Mouse (Mus musculus): ENCODE data around the gene Rnf220. TPM values are rescaled to one million over a fixed set of nuclear protein-coding genes. Genes with fewer than 3 reads are reported as not detected.

The Rnf220 gene
- polyA plus RNA-seq, 1 experiment: 73.9 TPM

GRCm38 (mm10) chr4:117487471-117487870 is 9.4 kb downstream of the Rnf220 start:
- no peaks in the 10 kb centered on the region for H3K36me3 ChIP-seq (ENCODE audit: control insufficient read depth, insufficient read depth, low read length)
- 63% methylated on average over 6 of the region's 6 CpGs for WGBS
- peaks cover 3% of the 10 kb centered on the region; the same call in 1 of the 2 replicates for H3K4me1 ChIP-seq (ENCODE audit: control insufficient read depth, insufficient read depth, insufficient read length, low read length)
- H3K27ac ChIP-seq (ENCODE audit: insufficient read depth, low read depth, low read length): no peak overlapping the region
- H3K27me3 ChIP-seq (ENCODE audit: control insufficient read depth, insufficient read depth, low read length): peaks cover 48% of the 10 kb centered on the region
- TF ChIP-seq CTCF (IDR thresholded peaks at IDR 0.05; ENCODE audit: extremely low read depth, insufficient read length, insufficient replicate concordance, low read depth, low read length) (no peak), POLR2A (IDR thresholded peaks at IDR 0.05; ENCODE audit: low read depth, low read length) (no peak)
- H3K4me3 ChIP-seq (ENCODE audit: low read depth, low read length): no peak overlapping the region

- 62% methylated on average over 7 of the region's 7 CpGs for WGBS
- no peak overlapping the region for H3K27ac ChIP-seq (ENCODE audit: insufficient read depth, low read depth, low read length)
- H3K4me3 ChIP-seq (ENCODE audit: low read depth, low read length): no peak overlapping the region
- TF ChIP-seq POLR2A (IDR thresholded peaks at IDR 0.05; ENCODE audit: low read depth, low read length): no peak
- no peak for TF ChIP-seq CTCF (IDR thresholded peaks at IDR 0.05; ENCODE audit: extremely low read depth, insufficient read length, insufficient replicate concordance, low read depth, low read length)
- peaks cover 3% of the 10 kb centered on the region for H3K4me1 ChIP-seq (ENCODE audit: control insufficient read depth, insufficient read depth, insufficient read length, low read length)
- H3K36me3 ChIP-seq (ENCODE audit: control insufficient read depth, insufficient read depth, low read length): no peaks in the 10 kb centered on the region
- peaks cover 41% of the 10 kb centered on the region for H3K27me3 ChIP-seq (ENCODE audit: control insufficient read depth, insufficient read depth, low read length)
Measured at GRCm38 (mm10) chr4:117486188-117486587, 10.7 kb downstream of the Rnf220 start.

GRCm38 (mm10) chr4:117485045-117485780 is 11.6 kb downstream of the Rnf220 start:
- Histone ChIP-seq H3K4me1 (ENCODE audit: control insufficient read depth, insufficient read depth, insufficient read length, low read length) (peaks cover 3% of the 10 kb centered on the region), H3K4me3 (ENCODE audit: low read depth, low read length) (peak overlapping the region; percentile 63; the same call in 1 of the 2 replicates)

GRCm38 (mm10) chr4:117484256-117485044 is 12.4 kb downstream of the Rnf220 start:
- TF ChIP-seq CTCF (IDR thresholded peaks at IDR 0.05; ENCODE audit: extremely low read depth, insufficient read length, insufficient replicate concordance, low read depth, low read length) (no peak), POLR2A (IDR thresholded peaks at IDR 0.05; ENCODE audit: low read depth, low read length) (no peak)
- Histone ChIP-seq H3K27ac (ENCODE audit: insufficient read depth, low read depth, low read length) (no peak overlapping the region), H3K4me1 (ENCODE audit: control insufficient read depth, insufficient read depth, insufficient read length, low read length) (peaks cover 6% of the 10 kb centered on the region), H3K36me3 (ENCODE audit: control insufficient read depth, insufficient read depth, low read length) (no peaks in the 10 kb centered on the region), H3K4me3 (ENCODE audit: low read depth, low read length) (peak overlapping the region; percentile 63), H3K27me3 (ENCODE audit: control insufficient read depth, insufficient read depth, low read length) (peaks cover 29% of the 10 kb centered on the region)
- WGBS: 1% methylated on average over 69 of the region's 69 CpGs

More at GRCm38 (mm10) chr4:117485045-117485780, 11.6 kb downstream of the Rnf220 start:
- H3K27ac ChIP-seq (ENCODE audit: insufficient read depth, low read depth, low read length): no peak overlapping the region
- 44% methylated on average over 13 of the region's 13 CpGs for WGBS
- H3K27me3 ChIP-seq (ENCODE audit: control insufficient read depth, insufficient read depth, low read length): peaks cover 36% of the 10 kb centered on the region
- H3K36me3 ChIP-seq (ENCODE audit: control insufficient read depth, insufficient read depth, low read length): no peaks in the 10 kb centered on the region
- no peak for TF ChIP-seq POLR2A (IDR thresholded peaks at IDR 0.05; ENCODE audit: low read depth, low read length)
- TF ChIP-seq CTCF (IDR thresholded peaks at IDR 0.05; ENCODE audit: extremely low read depth, insufficient read length, insufficient replicate concordance, low read depth, low read length): no peak

GRCm38 (mm10) chr4:117483931-117484255 is 13.0 kb downstream of the Rnf220 start:
- under 1% methylated on average over 15 of the region's 15 CpGs for whole genome bisulfite sequencing
- Histone ChIP-seq H3K4me3 (ENCODE audit: low read depth, low read length) (peak overlapping the region; percentile 63), H3K27ac (ENCODE audit: insufficient read depth, low read depth, low read length) (no peak overlapping the region), H3K4me1 (ENCODE audit: control insufficient read depth, insufficient read depth, insufficient read length, low read length) (peaks cover 9% of the 10 kb centered on the region), H3K36me3 (ENCODE audit: control insufficient read depth, insufficient read depth, low read length) (no peaks in the 10 kb centered on the region), H3K27me3 (ENCODE audit: control insufficient read depth, insufficient read depth, low read length) (peaks cover 27% of the 10 kb centered on the region)
- TF ChIP-seq POLR2A (IDR thresholded peaks at IDR 0.05; ENCODE audit: low read depth, low read length): no peak

GRCm38 (mm10) chr4:117482103-117482502 is 14.7 kb downstream of the Rnf220 start:
- H3K4me3 ChIP-seq (ENCODE audit: low read depth, low read length): no peak overlapping the region
- no peak overlapping the region for H3K27ac ChIP-seq (ENCODE audit: insufficient read depth, low read depth, low read length)
- H3K4me1 ChIP-seq (ENCODE audit: control insufficient read depth, insufficient read depth, insufficient read length, low read length): peaks cover 23% of the 10 kb centered on the region
- TF ChIP-seq CTCF (IDR thresholded peaks at IDR 0.05; ENCODE audit: extremely low read depth, insufficient read length, insufficient replicate concordance, low read depth, low read length) (no peak), POLR2A (IDR thresholded peaks at IDR 0.05; ENCODE audit: low read depth, low read length) (no peak)
- peaks cover 20% of the 10 kb centered on the region for H3K27me3 ChIP-seq (ENCODE audit: control insufficient read depth, insufficient read depth, low read length)
- H3K36me3 ChIP-seq (ENCODE audit: control insufficient read depth, insufficient read depth, low read length): no peaks in the 10 kb centered on the region
- 89% methylated on average over 5 of the region's 5 CpGs for WGBS

All from small intestine, adult 2 months (tissue).